Mouse (Mus musculus) gastrocnemius, postnatal 36 days (tissue): Measurements from ENCODE around the gene Olfr766-ps1. TPM values are rescaled to one million over a fixed set of nuclear protein-coding genes. Genes with fewer than 3 reads are reported as not detected.
"Not testable (repeated sequence)": the region's sequence is repeated elsewhere in the genome, so short reads cannot be mapped to it uniquely, and the experiment has no call there.

Experiments
- DNase-seq, 2 experiments: peaks; one replicate each; pipeline ENCODE4 v3.0.0; 2022
- intact Hi-C: fragments of 180-260 bp; cut with DNase I; formaldehyde crosslinking; loops from one replicate; pipeline ENCODE4 v1.15.1; 2025
- long read RNA-seq, 2 experiments: library from polyadenylated mRNA; stranded (forward); transcript quantifications; one replicate each; pipeline ENCODE4 v2.0.0; 2021
- total RNA-seq, 2 experiments: library from RNA; stranded (reverse); gene quantifications; 2 replicates each; pipeline ENCODE4 v1.2.3; 2021

The Olfr766-ps1 gene
- total RNA-seq = not detected
- long read RNA-seq, experiment 1 = 0 reads
- long read RNA-seq, experiment 2 = 0 reads

DNA sequence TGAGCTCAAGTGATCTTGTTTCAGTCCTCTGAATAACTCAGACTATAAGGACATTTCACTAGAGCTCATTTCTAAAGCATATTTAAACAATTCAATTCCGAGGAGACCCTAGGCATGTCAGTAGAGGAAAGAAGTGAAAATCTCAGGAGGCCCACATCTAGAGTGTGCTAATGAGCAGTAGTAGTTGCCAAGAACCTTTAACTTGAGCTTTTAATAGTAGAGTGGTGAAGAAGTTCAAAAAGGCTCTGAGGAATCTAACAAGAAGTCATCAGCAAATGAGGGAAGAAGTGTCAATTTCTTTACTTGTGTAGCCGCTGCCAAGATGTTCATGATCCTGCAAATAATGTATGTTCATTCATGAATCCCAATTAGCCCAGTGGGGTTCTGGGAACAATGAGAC is at the start of gene Olfr766-ps1:
Gene Olfr766-ps1, minus strand, starts transcription at position 101 of the 400 bp plus-strand sequence.
- DNase-seq = no peak
- intact Hi-C loops = no loop called here

DNA sequence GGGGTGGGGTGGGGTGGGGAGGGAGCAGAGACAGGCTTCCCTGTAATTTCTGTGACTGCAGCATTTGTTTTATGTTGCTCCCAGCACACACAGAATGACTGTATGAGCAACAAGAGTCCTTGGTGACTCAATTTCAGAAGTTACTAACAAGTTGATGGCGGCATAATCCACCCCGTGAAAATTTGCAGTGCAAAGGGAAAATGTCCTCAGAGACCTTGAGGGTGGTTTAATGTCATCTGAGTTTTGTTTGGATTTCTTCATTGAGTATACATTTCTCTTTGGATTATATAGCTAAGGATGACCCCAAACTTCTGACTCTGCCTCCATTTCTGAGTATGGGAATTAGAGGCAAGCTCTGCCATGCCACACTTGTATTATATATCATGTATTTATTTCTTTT is 49.0 kb upstream of the Olfr766-ps1 start, which contains the start of gene Olfr769:
Gene Olfr769, minus strand, starts transcription at position 101 of the 400 bp plus-strand sequence.
- intact Hi-C loops = no loop called here
- DNase-seq = no peak

- DNase-seq = no peak
- intact Hi-C loops = no loop called here
These were observed 46.4 kb upstream of the Olfr766-ps1 start for GRCm38 (mm10) chr10:129115146-129115545.

GRCm38 (mm10) chr10:129101231-129101630 is 32.5 kb upstream of the Olfr766-ps1 start:
- intact Hi-C loops = no loop called here
- DNase-seq = no peak

GRCm38 (mm10) chr10:129099275-129099674 is 30.5 kb upstream of the Olfr766-ps1 start, which contains the start of gene Olfr768:
Gene Olfr768 (minus strand): TSS chr10:129099375.
- intact Hi-C loops = no loop called here
- no peak for DNase-seq

- intact Hi-C loops, DNase-seq: not testable (repeated sequence)
These were observed 14.0 kb upstream of the Olfr766-ps1 start, which contains the start of gene Olfr767 for GRCm38 (mm10) chr10:129082810-129083209. Gene Olfr767 (minus strand): TSS chr10:129082910.

DNA sequence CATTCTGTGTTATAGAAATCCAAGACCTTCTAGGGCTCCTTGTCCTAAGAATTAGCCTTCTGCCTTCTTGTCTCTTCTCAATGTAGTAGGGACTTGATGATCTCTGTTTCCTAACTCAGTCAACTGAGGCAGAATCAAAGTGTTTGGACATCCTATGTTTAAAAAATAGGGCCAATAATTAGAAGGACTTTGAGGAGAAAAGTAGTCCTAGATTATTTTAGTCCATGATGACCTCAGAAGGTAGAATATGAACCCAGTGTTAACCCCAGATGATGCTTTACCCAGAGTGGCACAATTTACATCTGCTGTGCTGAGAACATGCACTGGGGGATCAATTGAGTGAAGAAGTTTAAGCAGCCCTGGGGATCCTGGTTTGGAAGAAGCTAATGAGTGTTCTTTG is 18.9 kb downstream of the Olfr766-ps1 start, which contains the start of gene Olfr765:
Gene Olfr765, minus strand, starts transcription at position 101 of the 400 bp plus-strand sequence.
- DNase-seq, intact Hi-C loops: not testable (repeated sequence)

GRCm38 (mm10) chr10:129039796-129040195 is 29.0 kb downstream of the Olfr766-ps1 start, which contains the start of gene Olfr764-ps1:
Gene Olfr764-ps1 (minus strand): TSS chr10:129039896.
- intact Hi-C loops = no loop called here
- no peak for DNase-seq

- no peak for DNase-seq
- intact Hi-C loops = no loop called here
These were observed 40.4 kb downstream of the Olfr766-ps1 start for GRCm38 (mm10) chr10:129028343-129028742.

- intact Hi-C loops = no loop called here
- no peak for DNase-seq
These were observed 42.6 kb downstream of the Olfr766-ps1 start for GRCm38 (mm10) chr10:129026018-129026662.

GRCm38 (mm10) chr10:129023319-129023718 is 45.5 kb downstream of the Olfr766-ps1 start:
- intact Hi-C loops = no loop called here
- no peak for DNase-seq

DNA sequence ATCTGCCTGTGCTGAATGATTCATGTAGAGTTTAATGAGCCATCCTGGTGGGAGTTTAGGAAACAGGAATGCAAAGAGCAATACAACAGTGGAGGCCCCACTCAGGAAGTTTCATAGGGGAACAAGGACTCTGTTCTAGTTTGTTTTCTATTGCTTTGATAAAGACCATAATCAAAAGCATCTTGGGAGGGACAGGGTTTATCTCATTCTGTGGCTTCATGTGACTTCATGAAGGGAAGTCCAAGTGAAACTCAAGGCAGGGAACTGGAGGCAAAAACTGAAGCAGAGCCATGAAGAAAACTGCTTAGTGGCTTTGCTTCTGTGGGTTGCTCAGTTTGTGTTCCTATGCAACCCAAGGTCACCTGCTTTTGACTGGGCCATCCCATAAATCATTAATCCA is 54.3 kb downstream of the Olfr766-ps1 start:
- DNase-seq = no peak
- intact Hi-C loops = no loop called here

Other genes with a start within 250 kb of the Olfr766-ps1 start
- gene Ormdl2, start 247.3 kb downstream of the Olfr766-ps1 start, total RNA-seq = 1 to 10 TPM; 3.4 to 3.5 TPM
- 1 to 10 TPM; 2.8 to 5.8 TPM for gene Gdf11, start 177.3 kb downstream of the Olfr766-ps1 start, total RNA-seq
- 100 to 1,000 TPM in 1 of 2 experiments, 10 to 100 TPM in 1; 94.8 to 103 TPM for gene Cd63, start 168.0 kb downstream of the Olfr766-ps1 start, total RNA-seq
- 1 to 10 TPM; 3.5 to 4.1 TPM for gene Rdh5, start 146.1 kb downstream of the Olfr766-ps1 start, total RNA-seq
- 100 to 1,000 TPM; 146 to 165 TPM for gene Bloc1s1, start 144.9 kb downstream of the Olfr766-ps1 start, total RNA-seq
- gene Itga7, start 135.2 kb downstream of the Olfr766-ps1 start, total RNA-seq = 10 to 100 TPM; 47.9 to 60.1 TPM
- gene Mettl7b, start 108.0 kb downstream of the Olfr766-ps1 start, total RNA-seq = under 1 TPM in 1 of 2 experiments, not detected in 1; 0.28 TPM
- not detected for gene Olfr9, start 79.5 kb downstream of the Olfr766-ps1 start, total RNA-seq
- not detected for gene Olfr763, start 58.2 kb downstream of the Olfr766-ps1 start, total RNA-seq
- gene Olfr764-ps1, start 29.1 kb downstream of the Olfr766-ps1 start, total RNA-seq = not detected
- not detected for gene Olfr765, start 19.0 kb downstream of the Olfr766-ps1 start, total RNA-seq
- gene Olfr767, start 13.9 kb upstream of the Olfr766-ps1 start, total RNA-seq = not detected
- not detected for gene Olfr768, start 30.4 kb upstream of the Olfr766-ps1 start, total RNA-seq
- gene Olfr769, start 48.9 kb upstream of the Olfr766-ps1 start, total RNA-seq = not detected
- gene Olfr770, start 70.0 kb upstream of the Olfr766-ps1 start, total RNA-seq = not detected
- gene Olfr771, start 95.8 kb upstream of the Olfr766-ps1 start, total RNA-seq = not detected
- gene Olfr772, start 108.9 kb upstream of the Olfr766-ps1 start, total RNA-seq = not detected
- not detected for gene Olfr773, start 118.4 kb upstream of the Olfr766-ps1 start, total RNA-seq
- gene Olfr774, start 167.2 kb upstream of the Olfr766-ps1 start, total RNA-seq = not detected
- not detected for gene Olfr775, start 179.4 kb upstream of the Olfr766-ps1 start, total RNA-seq
- not detected for gene Olfr776, start 190.2 kb upstream of the Olfr766-ps1 start, total RNA-seq
- not detected for gene Olfr777, start 202.5 kb upstream of the Olfr766-ps1 start, total RNA-seq
- gene Olfr780, start 249.1 kb upstream of the Olfr766-ps1 start, total RNA-seq = not detected